Mouse (Mus musculus) kidney, embryonic 15.5 days (tissue): ENCODE measurements at regions not wholly inside any gene's neighbourhood (a gene's known extent, or its start where the extent isn't known, plus 50 kb on each side); places are given as distances from the start of the nearest gene placed in this dataset.

Experiments
- ATAC-seq: fragments of 200-750 bp; cut with Nextera tagmentation; replicated peaks from 2 replicates; pipeline ENCODE4 v1.8.0; 2017; ENCODE audit warnings: moderate TSS enrichment; ENCODE audit not compliant: low FRiP score
- H3K27ac ChIP-seq: fragments of 300-500 bp; sonication (generic); 2 replicates; pipeline ENCODE4 v1.5.1; 2015; ENCODE audit warnings: mild to moderate bottlenecking, inconsistent platforms
- H3K27me3 ChIP-seq: fragments of 300-500 bp; sonication (generic); 2 replicates; pipeline ENCODE4 v1.6.1; 2015; ENCODE audit warnings: inconsistent platforms
- H3K36me3 ChIP-seq: fragments of 300-500 bp; sonication (generic); 2 replicates; pipeline ENCODE4 v1.6.1; 2015; ENCODE audit warnings: inconsistent platforms
- H3K4me1 ChIP-seq: fragments of 300-500 bp; sonication (generic); 2 replicates; pipeline ENCODE4 v1.6.1; 2015; ENCODE audit warnings: inconsistent platforms
- H3K4me2 ChIP-seq: fragments of 300-500 bp; sonication (generic); 2 replicates; pipeline ENCODE4 v1.6.1; 2015; ENCODE audit warnings: moderate library complexity, mild to moderate bottlenecking, inconsistent platforms
- H3K4me3 ChIP-seq: fragments of 300-500 bp; sonication (generic); replicated peaks from 2 replicates; pipeline ENCODE4 v1.5.1; 2015; ENCODE audit warnings: mild to moderate bottlenecking, inconsistent platforms
- H3K9ac ChIP-seq: fragments of 300-500 bp; sonication (generic); 2 replicates; pipeline ENCODE4 v1.6.1; 2015; ENCODE audit warnings: mild to moderate bottlenecking, inconsistent platforms
- H3K9me3 ChIP-seq: fragments of 300-500 bp; sonication (generic); replicated peaks from 2 replicates; pipeline ENCODE4 v1.6.1; 2016; ENCODE audit warnings: inconsistent platforms
- WGBS: fragments of 180-500 bp; shearing (Covaris S2); methylation state at CpG from one replicate; pipeline ENCODE4 v1.1.7; 2015; ENCODE audit warnings: mixed read lengths; 5-methylcytosine and 5-hydroxymethylcytosine counted together

DNA sequence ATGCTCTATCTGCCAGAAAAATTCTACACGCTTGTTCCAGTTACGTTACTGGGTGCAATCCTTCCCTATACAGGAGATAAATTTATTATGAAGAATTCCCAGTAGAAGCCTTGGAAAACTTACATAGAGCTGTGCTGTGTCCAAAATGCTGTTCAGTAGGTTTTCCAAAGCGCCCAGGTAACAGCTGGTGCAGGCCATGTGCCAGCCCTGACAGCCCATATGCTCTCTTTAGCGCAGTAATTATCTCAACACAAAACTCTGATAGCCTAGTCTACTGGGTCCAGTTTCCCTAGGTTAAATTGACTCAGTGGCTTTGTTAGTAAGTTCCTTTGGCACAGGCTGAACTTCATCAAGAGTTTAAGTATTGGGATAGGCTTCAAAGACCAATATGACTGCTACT is 122.2 kb upstream of the Rnf219 start:
- Histone ChIP-seq H3K27me3 (no peaks in the 10 kb centered on the region), H3K4me1 (no peaks in the 10 kb centered on the region), H3K4me3 (no peak overlapping the region), H3K9me3 (no peaks in the 10 kb centered on the region), H3K4me2 (no peak overlapping the region), H3K9ac (no peak overlapping the region), H3K36me3 (no peaks in the 10 kb centered on the region), H3K27ac (no peak overlapping the region)
- WGBS: 88% methylated on average over 4 of the region's 4 CpGs
- ATAC-seq: no peak

DNA sequence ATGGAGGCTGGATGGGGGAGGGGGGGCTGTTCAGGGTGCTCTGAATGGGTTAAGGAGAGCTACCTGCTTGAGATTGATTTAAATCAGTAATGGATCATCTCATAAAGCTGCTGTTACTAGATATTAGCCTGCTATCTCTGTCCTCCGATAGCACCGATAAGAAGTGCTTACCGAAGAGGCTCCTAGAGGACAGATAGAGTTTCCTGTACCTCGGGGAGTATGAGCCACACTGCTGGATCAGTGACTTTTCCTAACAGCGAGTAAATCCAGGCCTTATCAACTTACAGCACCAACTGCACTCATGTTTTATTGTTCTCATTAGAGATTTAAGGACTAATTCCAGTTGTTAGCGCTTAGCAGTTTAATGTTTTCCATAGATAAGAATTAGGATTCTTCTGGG is 120.3 kb upstream of the Rnf219 start:
- Histone ChIP-seq H3K4me3 (no peak overlapping the region), H3K4me1 (no peaks in the 10 kb centered on the region), H3K36me3 (no peaks in the 10 kb centered on the region), H3K9me3 (no peaks in the 10 kb centered on the region), H3K27me3 (no peaks in the 10 kb centered on the region), H3K9ac (no peak overlapping the region), H3K27ac (no peak overlapping the region), H3K4me2 (no peak overlapping the region)
- 0 out of 2 replicates have a peak, but pooled peaks have one; percentile 40 for ATAC-seq
- 34% methylated on average over 6 of the region's 6 CpGs for WGBS

DNA sequence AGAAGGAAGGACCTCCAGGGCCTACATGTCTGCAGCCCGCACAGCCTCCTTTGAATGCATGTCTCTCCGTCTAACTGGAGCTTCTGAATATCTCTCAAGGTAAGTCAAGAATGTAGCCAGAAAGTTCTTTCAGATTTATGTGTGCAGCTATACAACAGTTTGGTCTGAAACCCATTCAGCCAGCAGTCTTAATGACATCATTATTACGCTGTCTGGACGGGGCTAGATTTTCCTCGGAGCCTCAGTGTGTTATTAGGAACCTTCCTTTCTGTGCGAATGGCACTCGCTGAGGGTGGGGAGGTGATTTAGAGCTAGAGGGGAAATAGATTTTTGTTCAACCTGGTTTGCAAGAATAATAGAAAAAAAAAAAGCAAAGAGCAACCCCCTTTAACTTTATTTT is 116.9 kb upstream of the Rnf219 start:
- no peak overlapping the region for H3K4me2 ChIP-seq
- H3K4me3 ChIP-seq: no peak overlapping the region
- H3K9ac ChIP-seq: no peak overlapping the region
- H3K27ac ChIP-seq: no peak overlapping the region
- H3K4me1 ChIP-seq: no peaks in the 10 kb centered on the region
- WGBS: 66% methylated on average over 7 of the region's 7 CpGs
- no peak for ATAC-seq
- H3K36me3 ChIP-seq: no peaks in the 10 kb centered on the region
- H3K9me3 ChIP-seq: no peaks in the 10 kb centered on the region
- H3K27me3 ChIP-seq: no peaks in the 10 kb centered on the region

DNA sequence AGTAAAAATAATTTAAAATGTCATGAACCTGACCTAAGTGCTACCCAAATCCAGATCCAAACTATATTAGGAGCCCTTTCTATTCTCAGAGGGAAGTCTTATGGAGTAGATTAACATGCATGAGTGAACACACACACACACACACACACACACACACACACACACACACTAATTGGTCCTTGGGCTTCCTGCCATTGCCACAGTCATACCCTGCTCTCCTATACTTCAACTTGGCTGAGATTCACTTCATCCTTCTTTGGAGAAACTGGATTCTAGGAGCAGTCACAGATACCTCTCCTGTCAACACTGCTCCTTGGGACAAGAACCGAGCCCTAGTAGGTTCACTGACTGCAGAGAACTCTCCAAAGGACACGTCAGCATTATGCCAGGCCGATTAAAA is 89.0 kb upstream of the Rnf219 start:
- H3K27me3 ChIP-seq: no peaks in the 10 kb centered on the region
- no peak overlapping the region for H3K9ac ChIP-seq
- 84% methylated on average over 3 of the region's 3 CpGs for WGBS
- H3K4me2 ChIP-seq: no peak overlapping the region
- no peak overlapping the region for H3K27ac ChIP-seq
- H3K9me3 ChIP-seq: no peaks in the 10 kb centered on the region; the same call in 1 of the 2 replicates
- H3K36me3 ChIP-seq: no peaks in the 10 kb centered on the region
- H3K4me1 ChIP-seq: no peaks in the 10 kb centered on the region
- ATAC-seq: no peak
- H3K4me3 ChIP-seq: no peak overlapping the region

DNA sequence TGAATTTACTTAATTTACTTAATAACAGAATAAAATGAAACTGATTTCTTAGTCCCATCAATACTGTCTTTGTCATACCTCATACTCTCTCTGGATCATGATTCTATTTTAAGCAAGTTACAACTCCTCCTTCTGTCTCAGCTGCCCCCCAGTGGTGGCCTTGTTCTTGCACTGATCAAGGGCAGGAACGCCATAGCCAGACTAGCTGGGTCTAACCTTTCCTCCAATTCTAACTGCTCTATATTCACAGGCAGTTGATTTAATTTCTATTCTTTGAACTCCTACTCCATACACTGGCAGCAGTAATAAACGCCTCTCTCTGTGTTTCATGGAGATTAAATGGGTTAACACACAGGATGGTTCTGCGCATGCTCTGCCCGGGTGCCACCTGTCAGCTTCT is 87.9 kb upstream of the Rnf219 start:
- no peak for ATAC-seq
- H3K9me3 ChIP-seq: no peaks in the 10 kb centered on the region; the same call in 1 of the 2 replicates
- H3K4me1 ChIP-seq: no peaks in the 10 kb centered on the region
- WGBS: 78% methylated on average over 4 of the region's 4 CpGs
- H3K27ac ChIP-seq: no peak overlapping the region
- H3K36me3 ChIP-seq: no peaks in the 10 kb centered on the region
- no peak overlapping the region for H3K4me2 ChIP-seq
- H3K27me3 ChIP-seq: no peaks in the 10 kb centered on the region
- no peak overlapping the region for H3K4me3 ChIP-seq
- no peak overlapping the region for H3K9ac ChIP-seq

DNA sequence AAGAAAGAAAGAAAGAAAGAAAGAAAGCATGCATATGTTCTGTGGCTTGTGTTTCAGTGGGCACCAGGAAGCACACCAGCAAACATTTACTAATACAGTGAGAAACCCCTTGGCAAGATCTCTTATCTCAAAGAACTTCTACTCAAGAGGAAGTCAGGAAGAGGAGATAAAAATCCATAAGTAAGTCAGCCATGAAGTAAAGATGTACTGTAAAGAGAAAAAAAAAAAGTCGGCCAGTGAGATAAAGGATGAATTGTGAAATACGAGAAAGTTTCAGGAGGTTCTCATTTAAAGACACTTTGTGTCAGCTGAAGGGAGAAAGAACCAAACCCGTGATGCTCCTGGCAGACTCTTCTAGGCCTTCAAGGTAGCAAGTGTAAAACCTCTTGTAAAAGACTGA is 72.4 kb upstream of the Rnf219 start:
- H3K9ac ChIP-seq: no peak overlapping the region
- no peaks in the 10 kb centered on the region for H3K27me3 ChIP-seq
- no peaks in the 10 kb centered on the region for H3K4me1 ChIP-seq
- no peak overlapping the region for H3K4me3 ChIP-seq
- ATAC-seq: no peak
- no peak overlapping the region for H3K4me2 ChIP-seq
- H3K27ac ChIP-seq: no peak overlapping the region
- 63% methylated on average over 3 of the region's 3 CpGs for WGBS
- H3K9me3 ChIP-seq: no peaks in the 10 kb centered on the region
- H3K36me3 ChIP-seq: no peaks in the 10 kb centered on the region
